Mouse (Mus musculus): ENCODE measurements around the gene Ttn. TPM values are rescaled to one million over a fixed set of nuclear protein-coding genes. Genes with fewer than 3 reads are reported as not detected.
"Not testable (repeated sequence)": the region's sequence is repeated elsewhere in the genome, so short reads cannot be mapped to it uniquely, and the experiment has no call there.

Ttn gene
- total and polyA plus RNA-seq, 3 experiments, result under 0.01 to 0.03 TPM; not detected in 1

DNA sequence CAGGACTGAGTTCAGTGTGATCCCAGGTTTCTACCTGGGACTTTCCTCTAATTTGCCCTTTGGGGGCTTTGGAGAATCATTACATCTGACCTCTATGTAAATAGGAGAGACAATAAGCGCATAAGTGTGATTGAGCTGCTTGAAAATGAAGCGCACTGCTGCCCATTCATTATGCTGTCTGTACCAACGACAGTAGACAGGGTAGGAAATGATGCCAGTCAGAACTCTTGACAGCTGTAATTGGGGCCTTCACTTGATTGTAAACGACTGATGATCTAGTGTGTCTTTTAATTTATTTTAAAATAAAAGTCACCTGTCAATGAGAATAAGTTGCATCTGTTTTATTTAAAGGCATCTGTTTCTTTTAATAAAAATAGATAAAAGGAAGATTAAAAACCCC, 35.4 kb upstream of the Ttn start:
- TF ChIP-seq CHD1 (IDR thresholded peaks at IDR 0.05; ENCODE audit: low read depth, low read length) (no peak), TCF12 (IDR thresholded peaks at IDR 0.05; ENCODE audit: low read depth, low read length) (no peak), RCOR1 (IDR thresholded peaks at IDR 0.05; ENCODE audit: low read depth, low read length) (no peak), MAX (IDR thresholded peaks at IDR 0.05; ENCODE audit: low read length) (no peak), E2F4 (IDR thresholded peaks at IDR 0.05; ENCODE audit: borderline replicate concordance, low read depth, low read length) (no peak), KAT2A (conservative IDR thresholded peaks at IDR 0.05; ENCODE audit: low read depth, low read length) (no peak), ZKSCAN1 (IDR thresholded peaks at IDR 0.05; ENCODE audit: low read depth, low read length) (no peak), EP300 (IDR thresholded peaks at IDR 0.05; ENCODE audit: low read depth in 1 of 2, low read length in 2 of 2) (no peak)
- Histone ChIP-seq H3K36me3 (ENCODE audit: control insufficient read depth in 1 of 2, insufficient read depth in 2 of 2, low read length in 2 of 2) (no peaks in the 10 kb centered on the region), H3K4me1 (ENCODE audit: control insufficient read depth in 1 of 2, insufficient read depth in 2 of 2, low read length in 2 of 2) (no peaks in the 10 kb centered on the region), H3K27ac (ENCODE audit: control insufficient read depth, low read depth, low read length) (no peak overlapping the region), H3K9ac (ENCODE audit: control insufficient read depth, low read depth, low read length, poor library complexity, severe bottlenecking) (no peak overlapping the region), H3K9me3 (replicated peaks; ENCODE audit: insufficient read depth, low read length) (no peaks in the 10 kb centered on the region), H3K4me3 (ENCODE audit: control insufficient read depth in 1 of 2, insufficient read depth in 1 of 2, low read depth in 2 of 2, low read length in 2 of 2) (no peak overlapping the region), H3K27me3 (ENCODE audit: control insufficient read depth in 1 of 2, insufficient read depth in 2 of 2, low read length in 2 of 2) (no peaks in the 10 kb centered on the region), H3K79me2 (ENCODE audit: control insufficient read depth, insufficient read depth, low read length, poor library complexity) (no peaks in the 10 kb centered on the region)
- DNase-seq (ENCODE audit: low read depth, low spot score), result no peak

- H3K9ac ChIP-seq (ENCODE audit: control insufficient read depth, low read depth, low read length, poor library complexity, severe bottlenecking); H3K79me2 ChIP-seq (ENCODE audit: control insufficient read depth, insufficient read depth, low read length, poor library complexity); H3K27ac ChIP-seq (ENCODE audit: control insufficient read depth, low read depth, low read length); H3K4me1 ChIP-seq (ENCODE audit: control insufficient read depth in 1 of 2, insufficient read depth in 2 of 2, low read length in 2 of 2); H3K4me3 ChIP-seq (ENCODE audit: control insufficient read depth in 1 of 2, insufficient read depth in 1 of 2, low read depth in 2 of 2, low read length in 2 of 2); H3K36me3 ChIP-seq (ENCODE audit: control insufficient read depth in 1 of 2, insufficient read depth in 2 of 2, low read length in 2 of 2); H3K27me3 ChIP-seq (ENCODE audit: control insufficient read depth in 1 of 2, insufficient read depth in 2 of 2, low read length in 2 of 2); H3K9me3 ChIP-seq (replicated peaks; ENCODE audit: insufficient read depth, low read length); DNase-seq (ENCODE audit: low read depth, low spot score): not testable (repeated sequence)
These were observed 31.1 kb upstream of the Ttn start for GRCm38 (mm10) chr2:77013449-77013848.

GRCm38 (mm10) chr2:77011981-77012380, 29.6 kb upstream of the Ttn start:
- no peak for DNase-seq (ENCODE audit: low read depth, low spot score)
- no peaks in the 10 kb centered on the region for H3K9me3 ChIP-seq (replicated peaks; ENCODE audit: insufficient read depth, low read length)
- no peaks in the 10 kb centered on the region for H3K79me2 ChIP-seq (ENCODE audit: control insufficient read depth, insufficient read depth, low read length, poor library complexity)
- no peaks in the 10 kb centered on the region for H3K27me3 ChIP-seq (ENCODE audit: control insufficient read depth in 1 of 2, insufficient read depth in 2 of 2, low read length in 2 of 2)
- H3K36me3 ChIP-seq (ENCODE audit: control insufficient read depth in 1 of 2, insufficient read depth in 2 of 2, low read length in 2 of 2), result no peaks in the 10 kb centered on the region
- no peak overlapping the region for H3K9ac ChIP-seq (ENCODE audit: control insufficient read depth, low read depth, low read length, poor library complexity, severe bottlenecking)
- no peaks in the 10 kb centered on the region for H3K4me1 ChIP-seq (ENCODE audit: control insufficient read depth in 1 of 2, insufficient read depth in 2 of 2, low read length in 2 of 2)
- no peak overlapping the region for H3K4me3 ChIP-seq (ENCODE audit: control insufficient read depth in 1 of 2, insufficient read depth in 1 of 2, low read depth in 2 of 2, low read length in 2 of 2)
- H3K27ac ChIP-seq (ENCODE audit: control insufficient read depth, low read depth, low read length), result no peak overlapping the region
- TF ChIP-seq MAX (IDR thresholded peaks at IDR 0.05; ENCODE audit: low read length) (no peak), USF2 (IDR thresholded peaks at IDR 0.05; ENCODE audit: borderline replicate concordance in 1 of 2, insufficient read depth in 1 of 2, low read depth in 1 of 2, low read length in 2 of 2) (no peak), ZNF384 (IDR thresholded peaks at IDR 0.05; ENCODE audit: low read depth, low read length) (no peak), CHD1 (IDR thresholded peaks at IDR 0.05; ENCODE audit: low read depth, low read length) (no peak), UBTF (IDR thresholded peaks at IDR 0.05; ENCODE audit: borderline replicate concordance, insufficient read depth, low read depth, low read length) (no peak), TCF12 (IDR thresholded peaks at IDR 0.05; ENCODE audit: low read depth, low read length) (no peak), TBP (IDR thresholded peaks at IDR 0.05; ENCODE audit: low read depth, low read length) (no peak), MAFK (IDR thresholded peaks at IDR 0.05; ENCODE audit: borderline replicate concordance, low read depth, low read length) (no peak), MAZ (IDR thresholded peaks at IDR 0.05; ENCODE audit: low read depth, low read length) (no peak), CTCF (IDR thresholded peaks at IDR 0.05 in 2 of 3, conservative IDR thresholded peaks at IDR 0.05 in 1 of 3; ENCODE audit: control insufficient read depth in 1 of 3, insufficient read depth in 1 of 3, low read depth in 2 of 3, low read length in 3 of 3, poor library complexity in 1 of 3, severe bottlenecking in 1 of 3) (no peak), ZMIZ1 (IDR thresholded peaks at IDR 0.05; ENCODE audit: low read depth, low read length) (no peak), EP300 (IDR thresholded peaks at IDR 0.05; ENCODE audit: low read depth in 1 of 2, low read length in 2 of 2) (no peak), ZC3H11A (IDR thresholded peaks at IDR 0.05; ENCODE audit: low read depth, low read length) (no peak)

Data from MEL (cell line).